Mouse (Mus musculus): Measurements from ENCODE around the gene Speer4a. TPM values are rescaled to one million over a fixed set of nuclear protein-coding genes. Genes with fewer than 3 reads are reported as not detected.
"Not testable (repeated sequence)": the region's sequence is repeated elsewhere in the genome, so short reads cannot be mapped to it uniquely, and the experiment has no call there.

Gene Speer4a
- polyA plus RNA-seq (2015; fragmentation: Nextera tagmentation; extraction: Ambion mirVana): 0.25 and 0.39 TPM in 2 replicates

DNA sequence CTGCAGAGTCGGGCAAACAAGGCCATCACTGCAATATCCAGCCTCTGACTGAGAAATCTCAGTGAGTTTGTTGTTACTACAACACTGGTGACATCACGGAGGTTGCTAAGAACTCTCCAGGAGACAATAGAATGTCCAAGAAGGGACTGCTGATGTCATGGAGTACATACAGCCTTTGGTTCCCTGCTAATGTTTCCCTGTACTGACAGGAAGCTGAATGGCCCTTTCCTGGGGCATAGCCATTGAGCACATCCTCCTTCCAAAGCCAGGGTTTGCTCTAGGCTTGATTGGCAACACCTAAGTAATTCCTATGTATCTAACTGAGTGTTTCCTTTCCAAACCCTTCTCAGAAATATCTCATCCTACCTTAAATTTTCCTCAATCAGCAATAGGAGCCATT is at the start of gene Speer4a:
TSS of gene Speer4a (minus strand) at position 101 of the 400 bp plus-strand sequence.
- H3K9me3 ChIP-seq (ENCODE audit: control insufficient read depth, low read length): not testable (repeated sequence)
- WGBS: 85% methylated on average over 2 of the region's 2 CpGs

DNA sequence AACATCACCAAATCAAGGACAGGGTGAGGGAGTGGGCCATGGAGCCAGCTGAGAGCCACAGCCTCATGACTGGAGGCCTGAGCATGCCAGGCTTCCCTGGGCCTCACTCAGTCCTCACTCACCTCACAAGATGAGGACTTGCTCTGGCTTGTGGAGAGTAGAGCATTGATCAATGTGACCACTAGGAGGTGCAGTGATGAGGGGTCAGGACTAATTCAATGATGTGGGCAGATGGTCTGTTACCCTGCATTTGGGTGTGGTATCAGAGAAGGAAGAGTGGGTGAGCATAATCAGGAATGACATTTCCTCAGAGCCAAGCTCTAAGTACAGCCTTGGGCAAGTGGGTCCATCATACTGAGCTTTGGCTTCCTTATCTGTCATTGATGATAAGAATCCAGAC is 39.7 kb upstream of the Speer4a start:
- H3K4me2 ChIP-seq (ENCODE audit: low read length); H3K9me3 ChIP-seq (ENCODE audit: control insufficient read depth, low read length); H3K4me1 ChIP-seq (ENCODE audit: control insufficient read depth, insufficient read depth, low read depth, low read length); H3K36me3 ChIP-seq (ENCODE audit: control insufficient read depth, insufficient read depth, low read length); H3K9ac ChIP-seq (ENCODE audit: low read depth, low read length); H3K27ac ChIP-seq (ENCODE audit: low read depth, low read length); H3K4me3 ChIP-seq (ENCODE audit: low read length); ATAC-seq; H3K27me3 ChIP-seq (replicated peaks; ENCODE audit: control insufficient read depth, insufficient read depth, low read length): not testable (repeated sequence)

More for the DNA sequence above, at the start of gene Speer4a:
- not testable (repeated sequence) for H3K4me1 ChIP-seq (ENCODE audit: control insufficient read depth, insufficient read depth, low read depth, low read length); H3K36me3 ChIP-seq (ENCODE audit: control insufficient read depth, insufficient read depth, low read length); H3K27me3 ChIP-seq (replicated peaks; ENCODE audit: control insufficient read depth, insufficient read depth, low read length); H3K4me2 ChIP-seq (ENCODE audit: low read length); H3K4me3 ChIP-seq (ENCODE audit: low read length); ATAC-seq; H3K27ac ChIP-seq (ENCODE audit: low read depth, low read length); H3K9ac ChIP-seq (ENCODE audit: low read depth, low read length)

GRCm38 (mm10) chr5:26070716-26071115 is 31.4 kb upstream of the Speer4a start:
- Histone ChIP-seq H3K9ac (ENCODE audit: low read depth, low read length) (no peak overlapping the region), H3K4me2 (ENCODE audit: low read length) (no peak overlapping the region), H3K4me3 (ENCODE audit: low read length) (no peak overlapping the region), H3K9me3 (ENCODE audit: control insufficient read depth, low read length) (peaks cover 4% of the 10 kb centered on the region; the same call in 1 of the 2 replicates), H3K27ac (ENCODE audit: low read depth, low read length) (no peak overlapping the region), H3K27me3 (replicated peaks; ENCODE audit: control insufficient read depth, insufficient read depth, low read length) (no peaks in the 10 kb centered on the region), H3K36me3 (ENCODE audit: control insufficient read depth, insufficient read depth, low read length) (no peaks in the 10 kb centered on the region), H3K4me1 (ENCODE audit: control insufficient read depth, insufficient read depth, low read depth, low read length) (no peaks in the 10 kb centered on the region)
- no peak for ATAC-seq
- WGBS: 88% methylated on average over 24 of the region's 24 CpGs

DNA sequence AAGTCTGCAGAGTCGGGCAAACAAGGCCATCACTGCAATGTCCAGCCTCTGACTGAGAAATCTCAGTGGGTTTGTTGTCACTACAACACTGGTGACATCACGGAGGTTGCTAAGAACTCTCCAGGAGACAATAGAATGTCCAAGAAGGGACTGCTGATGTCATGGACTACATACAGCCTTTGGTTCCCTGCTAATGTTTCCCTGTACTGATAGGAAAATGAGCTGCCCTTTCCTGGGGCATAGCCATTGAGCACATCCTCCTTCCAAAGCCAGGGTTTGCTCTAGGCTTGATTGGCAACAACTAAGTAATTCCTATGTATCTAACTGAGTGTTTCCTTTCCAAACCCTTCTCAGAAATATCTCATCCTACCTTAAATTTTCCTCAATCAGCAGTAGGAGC is 19.1 kb upstream of the Speer4a start, which contains the start of gene Gm7347:
TSS of gene Gm7347 (minus strand) at position 101 of the 400 bp plus-strand sequence.
- not testable (repeated sequence) for H3K4me2 ChIP-seq (ENCODE audit: low read length); H3K4me1 ChIP-seq (ENCODE audit: control insufficient read depth, insufficient read depth, low read depth, low read length); H3K9ac ChIP-seq (ENCODE audit: low read depth, low read length); H3K9me3 ChIP-seq (ENCODE audit: control insufficient read depth, low read length); H3K4me3 ChIP-seq (ENCODE audit: low read length); H3K36me3 ChIP-seq (ENCODE audit: control insufficient read depth, insufficient read depth, low read length); H3K27ac ChIP-seq (ENCODE audit: low read depth, low read length); ATAC-seq; H3K27me3 ChIP-seq (replicated peaks; ENCODE audit: control insufficient read depth, insufficient read depth, low read length)
- no CpG with 5 or more reads among the region's 2 CpGs for WGBS

DNA sequence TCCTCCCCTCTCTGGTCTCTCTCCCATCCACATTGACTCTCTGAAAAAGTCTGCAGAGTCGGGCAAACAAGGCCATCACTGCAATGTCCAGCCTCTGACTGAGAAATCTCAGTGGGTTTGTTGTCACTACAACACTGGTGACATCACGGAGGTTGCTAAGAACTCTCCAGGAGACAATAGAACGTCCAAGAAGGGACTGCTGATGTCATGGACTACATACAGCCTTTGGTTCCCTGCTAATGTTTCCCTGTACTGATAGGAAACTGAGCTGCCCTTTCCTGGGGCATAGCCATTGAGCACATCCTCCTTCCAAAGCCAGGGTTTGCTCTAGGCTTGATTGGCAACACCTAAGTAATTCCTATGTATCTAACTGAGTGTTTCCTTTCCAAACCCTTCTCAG is 16.5 kb downstream of the Speer4a start, which contains the start of gene Gm5862:
TSS of gene Gm5862 (minus strand) at position 101 of the 400 bp plus-strand sequence.
- not testable (repeated sequence) for H3K27me3 ChIP-seq (replicated peaks; ENCODE audit: control insufficient read depth, insufficient read depth, low read length); H3K9me3 ChIP-seq (ENCODE audit: control insufficient read depth, low read length); H3K36me3 ChIP-seq (ENCODE audit: control insufficient read depth, insufficient read depth, low read length); H3K9ac ChIP-seq (ENCODE audit: low read depth, low read length); H3K4me2 ChIP-seq (ENCODE audit: low read length); H3K27ac ChIP-seq (ENCODE audit: low read depth, low read length); H3K4me3 ChIP-seq (ENCODE audit: low read length); ATAC-seq; H3K4me1 ChIP-seq (ENCODE audit: control insufficient read depth, insufficient read depth, low read depth, low read length)
- WGBS: no CpG with 5 or more reads among the region's 3 CpGs

- peak overlapping the region; percentile 58; the same call in 1 of the 2 replicates for H3K4me2 ChIP-seq (ENCODE audit: low read length)
- not testable (repeated sequence) for H3K9ac ChIP-seq (ENCODE audit: low read depth, low read length); H3K9me3 ChIP-seq (ENCODE audit: control insufficient read depth, low read length); H3K27me3 ChIP-seq (replicated peaks; ENCODE audit: control insufficient read depth, insufficient read depth, low read length); ATAC-seq; H3K4me1 ChIP-seq (ENCODE audit: control insufficient read depth, insufficient read depth, low read depth, low read length); H3K36me3 ChIP-seq (ENCODE audit: control insufficient read depth, insufficient read depth, low read length); H3K27ac ChIP-seq (ENCODE audit: low read depth, low read length)
- peak overlapping the region; percentile 37; the same call in 1 of the 2 replicates for H3K4me3 ChIP-seq (ENCODE audit: low read length)
- 67% methylated on average over 6 of the region's 7 CpGs for WGBS
Observed at GRCm38 (mm10) chr5:26007697-26008096, 31.7 kb downstream of the Speer4a start.

DNA sequence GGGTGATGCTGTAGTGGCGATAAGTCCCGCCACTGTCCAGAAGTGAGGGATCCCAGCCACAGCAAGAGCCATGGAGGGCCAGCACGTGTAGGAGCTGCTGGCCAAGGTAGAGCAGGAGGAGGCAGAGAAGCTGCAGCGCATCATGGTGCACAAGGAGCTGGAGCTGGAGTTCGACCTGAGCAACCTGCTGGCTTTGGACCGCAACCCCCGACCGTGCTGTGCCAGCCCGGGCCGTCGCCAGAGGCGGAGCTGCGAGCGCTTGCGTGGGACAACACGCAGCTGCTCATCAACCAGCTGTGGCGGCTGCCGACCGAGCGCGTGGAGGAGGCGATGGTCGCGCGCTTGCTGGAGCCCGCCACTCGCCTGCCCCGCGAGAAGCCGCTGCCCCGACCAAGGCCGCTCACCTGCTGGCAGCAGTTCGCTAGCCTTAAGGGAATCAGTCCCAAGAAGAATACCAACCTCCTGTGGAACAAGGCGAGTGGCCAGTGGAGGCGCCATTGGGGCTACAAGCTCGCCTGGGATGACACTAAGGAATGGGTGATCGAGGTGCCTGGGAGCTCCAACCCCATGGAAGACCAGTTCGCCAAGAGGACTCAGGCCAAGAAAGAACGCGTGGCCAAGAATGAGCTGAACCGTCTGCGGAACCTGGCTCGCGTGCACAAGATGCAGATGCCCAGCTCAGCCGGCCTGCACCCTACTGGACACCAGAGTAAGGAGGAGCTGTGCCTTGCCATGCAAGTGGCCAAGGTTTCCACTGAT is 32.2 kb downstream of the Speer4a start:
- not testable (repeated sequence) for H3K27ac ChIP-seq (ENCODE audit: low read depth, low read length); H3K36me3 ChIP-seq (ENCODE audit: control insufficient read depth, insufficient read depth, low read length); H3K27me3 ChIP-seq (replicated peaks; ENCODE audit: control insufficient read depth, insufficient read depth, low read length); H3K4me1 ChIP-seq (ENCODE audit: control insufficient read depth, insufficient read depth, low read depth, low read length); H3K9me3 ChIP-seq (ENCODE audit: control insufficient read depth, low read length)
- peak; percentile 95 for ATAC-seq
- Histone ChIP-seq H3K4me2 (ENCODE audit: low read length) (peak overlapping the region; percentile 58), H3K4me3 (ENCODE audit: low read length) (peak overlapping the region; percentile 37), H3K9ac (ENCODE audit: low read depth, low read length) (peak overlapping the region; percentile 41)
- WGBS: 17% methylated on average over 40 of the region's 45 CpGs

DNA sequence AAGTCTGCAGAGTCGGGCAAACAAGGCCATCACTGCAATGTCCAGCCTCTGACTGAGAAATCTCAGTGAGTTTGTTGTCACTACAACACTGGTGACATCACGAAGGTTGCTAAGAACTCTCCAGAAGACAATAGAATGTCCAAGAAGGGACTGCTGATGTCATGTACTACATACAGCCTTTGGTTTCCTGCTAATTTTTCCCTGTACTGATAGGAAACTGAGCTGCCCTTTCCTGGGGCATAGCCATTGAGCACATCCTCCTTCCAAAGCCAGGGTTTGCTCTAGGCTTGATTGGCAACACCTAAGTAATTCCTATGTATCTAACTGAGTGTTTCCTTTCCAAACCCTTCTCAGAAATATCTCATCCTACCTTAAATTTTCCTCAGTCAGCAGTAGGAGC is 34.7 kb downstream of the Speer4a start, which contains the start of gene Gm1979:
TSS of gene Gm1979 (minus strand) at position 101 of the 400 bp plus-strand sequence.
- not testable (repeated sequence) for H3K9ac ChIP-seq (ENCODE audit: low read depth, low read length); H3K4me3 ChIP-seq (ENCODE audit: low read length); H3K36me3 ChIP-seq (ENCODE audit: control insufficient read depth, insufficient read depth, low read length); H3K27me3 ChIP-seq (replicated peaks; ENCODE audit: control insufficient read depth, insufficient read depth, low read length); ATAC-seq; H3K4me2 ChIP-seq (ENCODE audit: low read length); H3K4me1 ChIP-seq (ENCODE audit: control insufficient read depth, insufficient read depth, low read depth, low read length); H3K27ac ChIP-seq (ENCODE audit: low read depth, low read length); H3K9me3 ChIP-seq (ENCODE audit: control insufficient read depth, low read length)
- 83% methylated on average over 1 of the region's 2 CpGs for WGBS

- H3K27ac ChIP-seq (ENCODE audit: low read depth, low read length); ATAC-seq; H3K36me3 ChIP-seq (ENCODE audit: control insufficient read depth, insufficient read depth, low read length); H3K4me1 ChIP-seq (ENCODE audit: control insufficient read depth, insufficient read depth, low read depth, low read length); H3K4me2 ChIP-seq (ENCODE audit: low read length); H3K27me3 ChIP-seq (replicated peaks; ENCODE audit: control insufficient read depth, insufficient read depth, low read length); H3K9me3 ChIP-seq (ENCODE audit: control insufficient read depth, low read length); H3K9ac ChIP-seq (ENCODE audit: low read depth, low read length); H3K4me3 ChIP-seq (ENCODE audit: low read length): not testable (repeated sequence)
- WGBS: no CpG with 5 or more reads among the region's 3 CpGs
Observed at GRCm38 (mm10) chr5:25988550-25988949, 50.8 kb downstream of the Speer4a start, which contains the start of gene Gm21698. Gm21698 (minus strand) TSS chr5:25988650.

Measured in hindbrain, embryonic 16.5 days (tissue).